Mouse (Mus musculus) heart, adult 9 months (tissue): ENCODE results near the gene Rag2.

Source experiments
- DNase-seq, 2 experiments: peaks; one replicate each; pipeline ENCODE4 v3.0.0; 2022; ENCODE audit warnings: low spot score in 2 of 2

Gene Rag2

GRCm38 (mm10) chr2:101624526-101624925 is at the start of gene Rag2:
Gene Rag2 (plus strand): TSS chr2:101624718.
- DNase-seq: no peak

- no peak for DNase-seq
Observed at GRCm38 (mm10) chr2:101577243-101577642, 47.3 kb upstream of the Rag2 start.

- no peak for DNase-seq
Observed at GRCm38 (mm10) chr2:101580027-101580426, 44.5 kb upstream of the Rag2 start.

GRCm38 (mm10) chr2:101580428-101580827 is 44.1 kb upstream of the Rag2 start:
- DNase-seq: no peak

- DNase-seq: no peak
Observed at GRCm38 (mm10) chr2:101580977-101581376, 43.5 kb upstream of the Rag2 start.

GRCm38 (mm10) chr2:101581418-101581817 is 43.1 kb upstream of the Rag2 start:
- DNase-seq: no peak

GRCm38 (mm10) chr2:101591356-101591755 is 33.2 kb upstream of the Rag2 start:
- DNase-seq: no peak

GRCm38 (mm10) chr2:101592023-101592841 is 32.3 kb upstream of the Rag2 start:
- DNase-seq: no peak

GRCm38 (mm10) chr2:101592886-101593285 is 31.6 kb upstream of the Rag2 start:
- no peak for DNase-seq

GRCm38 (mm10) chr2:101594681-101595080 is 29.8 kb upstream of the Rag2 start:
- no peak for DNase-seq

- DNase-seq: no peak
Observed at GRCm38 (mm10) chr2:101597186-101597585, 27.3 kb upstream of the Rag2 start.

GRCm38 (mm10) chr2:101598190-101599181 is 26.0 kb upstream of the Rag2 start:
- peak; percentile 6 to 22 for DNase-seq

- DNase-seq: peak; percentile 13 to 46
Observed at GRCm38 (mm10) chr2:101600703-101601102, 23.8 kb upstream of the Rag2 start.

GRCm38 (mm10) chr2:101603099-101603498 is 21.4 kb upstream of the Rag2 start:
- no peak for DNase-seq

- DNase-seq: no peak
Observed at GRCm38 (mm10) chr2:101608232-101608894, 16.2 kb upstream of the Rag2 start.

- DNase-seq: no peak
Observed at GRCm38 (mm10) chr2:101610861-101611260, 13.7 kb upstream of the Rag2 start.

GRCm38 (mm10) chr2:101615464-101616305 is 8.8 kb upstream of the Rag2 start:
- DNase-seq: no peak

- no peak for DNase-seq
Observed at GRCm38 (mm10) chr2:101618373-101618772, 6.1 kb upstream of the Rag2 start.

GRCm38 (mm10) chr2:101620899-101621298 is 3.6 kb upstream of the Rag2 start:
- DNase-seq: no peak

GRCm38 (mm10) chr2:101621611-101622010 is 2.9 kb upstream of the Rag2 start:
- DNase-seq: no peak

GRCm38 (mm10) chr2:101623042-101623441 is 1.5 kb upstream of the Rag2 start:
- DNase-seq: no peak
